Mouse (Mus musculus): Measurements from ENCODE around the gene Rasgrp4. TPM values are rescaled to one million over a fixed set of nuclear protein-coding genes. Genes with fewer than 3 reads are reported as not detected.

Gene Rasgrp4
- polyA plus RNA-seq (2017; shearing (Covaris generic)), result 1 to 10 TPM in 1 of 2 experiments, under 1 TPM in 1; 0.59 to 2.7 TPM

DNA sequence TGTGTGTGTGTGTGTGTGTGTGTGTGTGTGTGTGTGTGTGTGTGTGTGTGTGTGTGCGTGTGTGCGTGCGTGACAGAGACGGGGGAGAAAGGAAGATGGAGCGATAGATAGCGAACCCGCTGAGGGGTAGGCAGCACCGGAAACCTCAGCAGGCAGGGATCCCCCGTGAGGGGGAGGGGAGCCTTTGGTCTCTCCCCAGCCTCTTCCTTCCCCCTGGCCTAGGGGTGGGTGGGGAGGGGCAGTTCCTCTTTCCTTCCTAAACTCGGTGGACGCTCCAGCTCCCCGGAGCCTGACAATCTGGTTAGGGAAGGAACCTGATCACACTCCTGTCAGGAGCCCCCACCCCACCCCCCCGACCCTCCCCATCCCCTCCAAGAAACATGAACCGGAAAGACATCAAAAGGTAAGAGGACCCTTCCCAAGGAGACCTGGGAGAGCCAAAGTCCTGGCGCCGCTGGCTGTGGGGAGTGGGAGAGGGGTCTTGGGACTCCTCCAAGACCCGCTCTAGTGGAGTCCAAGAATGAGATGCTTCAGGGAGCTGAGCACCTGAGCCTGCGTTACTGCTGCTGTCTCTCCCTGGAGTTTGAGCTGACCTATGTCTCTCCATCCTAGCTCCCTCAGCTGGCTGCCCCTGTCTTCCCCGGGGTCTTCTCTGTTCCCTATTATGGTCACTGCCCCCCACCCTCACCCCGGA, at the start of gene Rasgrp4:
Gene Rasgrp4, plus strand, starts transcription at position 159 of the 694 bp plus-strand sequence.

GRCm38 (mm10) chr7:29124970-29125369, 9.7 kb upstream of the Rasgrp4 start, which contains the start of gene Ryr1:
Ryr1 (minus strand) TSS chr7:29125179.

GRCm38 (mm10) chr7:29155838-29156782, 21.5 kb downstream of the Rasgrp4 start, which contains the start of gene Fam98c:
Fam98c (minus strand) TSS chr7:29156234.

DNA sequence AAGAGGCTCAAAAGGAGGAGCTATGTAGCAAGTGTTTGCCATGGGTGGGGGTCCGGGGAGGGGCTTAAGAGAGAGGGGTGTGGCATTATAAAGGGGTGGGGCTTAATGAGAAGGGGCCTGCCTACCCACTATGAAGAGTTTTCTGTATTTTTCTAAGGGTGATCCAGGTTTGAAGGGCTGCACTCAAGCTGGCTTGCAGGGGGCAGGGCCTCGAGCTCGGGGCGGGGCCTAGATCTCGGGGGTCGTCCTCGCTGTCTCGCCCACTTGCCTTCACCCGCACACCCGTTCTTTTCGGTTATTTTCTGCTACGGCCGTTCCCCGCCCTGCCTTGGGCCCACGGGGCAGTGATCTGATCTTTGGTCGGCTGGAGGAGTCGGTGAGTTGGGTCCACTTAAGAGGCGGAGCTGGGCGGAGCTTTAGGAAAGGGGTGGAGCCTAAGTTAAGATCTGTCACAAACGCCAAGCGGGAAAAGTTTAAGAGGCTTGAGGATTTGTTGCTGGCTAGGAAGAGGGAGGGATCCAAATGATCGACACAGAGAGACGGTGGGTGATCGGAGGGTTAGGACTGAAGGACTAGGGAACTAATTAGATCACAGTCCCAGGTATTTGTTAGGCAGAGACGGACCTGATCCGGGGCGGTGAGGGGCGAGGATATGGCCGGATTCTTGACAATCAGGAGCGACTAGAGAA, 35.6 kb downstream of the Rasgrp4 start, which contains the start of the genes Ggn and Spred3:
Gene Ggn, plus strand, starts transcription at position 145 of the 689 bp plus-strand sequence.
Gene Spred3, minus strand, starts transcription at position 346 of the 689 bp plus-strand sequence.

DNA sequence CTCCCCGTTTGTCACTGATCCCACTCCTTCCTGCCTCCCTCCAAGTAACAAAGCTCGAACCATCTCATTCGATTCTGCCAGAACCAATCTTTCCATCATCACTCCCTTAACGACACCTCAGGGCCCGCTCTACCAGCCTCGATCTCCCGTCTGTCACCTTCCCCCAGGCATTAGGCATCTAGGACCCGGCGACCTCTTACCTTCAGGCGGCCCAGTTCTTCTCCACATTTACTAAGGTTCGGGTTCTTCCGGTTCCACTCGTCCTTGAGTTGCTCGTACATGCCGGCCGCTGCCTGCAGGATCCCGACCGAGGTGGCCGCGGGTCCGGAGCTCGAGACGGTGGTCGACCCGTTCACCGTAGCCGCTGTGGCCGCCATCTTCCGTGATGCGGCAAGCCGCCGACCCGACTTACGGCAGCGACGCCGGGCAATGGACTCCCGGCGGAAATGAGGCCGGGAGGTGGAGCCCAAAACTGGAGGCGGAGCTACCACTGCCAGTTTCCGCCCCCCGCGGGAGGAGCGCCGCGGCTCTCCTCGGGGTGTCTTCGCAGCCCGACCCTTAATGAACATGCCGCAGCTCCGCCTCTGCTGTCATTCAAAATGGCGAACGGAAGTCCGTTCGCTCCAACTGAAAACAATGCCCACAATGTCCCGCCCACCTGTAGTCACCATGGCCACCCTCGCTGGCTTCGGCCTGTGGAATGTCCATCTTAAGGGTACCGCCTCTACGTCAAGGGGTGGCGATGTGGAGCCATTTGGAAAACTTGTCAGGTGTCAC, 45.6 kb downstream of the Rasgrp4 start, which contains the start of gene Psmd8:
Gene Psmd8, minus strand, starts transcription at position 625 of the 777 bp plus-strand sequence.

Other genes starting within 250 kb of the Rasgrp4 start
- gene Actn4, start 172.5 kb upstream of the Rasgrp4 start, polyA plus RNA-seq (2017; shearing (Covaris generic)), result 100 to 1,000 TPM; 157 to 274 TPM
- 100 to 1,000 TPM; 357 to 451 TPM for gene Eif3k, start 153.0 kb upstream of the Rasgrp4 start, polyA plus RNA-seq (2017; shearing (Covaris generic))
- 100 to 1,000 TPM; 152 to 176 TPM for gene Map4k1, start 152.8 kb upstream of the Rasgrp4 start, polyA plus RNA-seq (2017; shearing (Covaris generic))
- under 1 TPM; 0.16 to 0.95 TPM for gene Ryr1, start 9.7 kb upstream of the Rasgrp4 start, polyA plus RNA-seq (2017; shearing (Covaris generic))
- 10 to 100 TPM; 63.1 to 73.0 TPM for gene Fam98c, start 21.4 kb downstream of the Rasgrp4 start, polyA plus RNA-seq (2017; shearing (Covaris generic))
- gene Ggn, start 35.4 kb downstream of the Rasgrp4 start, polyA plus RNA-seq (2017; shearing (Covaris generic)), result under 1 TPM; 0.11 to 0.24 TPM
- gene Spred3, start 35.6 kb downstream of the Rasgrp4 start, polyA plus RNA-seq (2017; shearing (Covaris generic)), result under 1 TPM in 1 of 2 experiments, not detected in 1; 0.29 TPM
- 100 to 1,000 TPM; 281 to 290 TPM for gene Psmd8, start 45.9 kb downstream of the Rasgrp4 start, polyA plus RNA-seq (2017; shearing (Covaris generic))
- gene Catsperg1, start 79.2 kb downstream of the Rasgrp4 start, polyA plus RNA-seq (2017; shearing (Covaris generic)), result 1 to 10 TPM; 1.1 to 1.2 TPM
- 1 to 10 TPM; 2.2 to 5.9 TPM for gene Kcnk6, start 97.7 kb downstream of the Rasgrp4 start, polyA plus RNA-seq (2017; shearing (Covaris generic))
- gene Yif1b, start 103.5 kb downstream of the Rasgrp4 start, polyA plus RNA-seq (2017; shearing (Covaris generic)), result 10 to 100 TPM; 39.8 to 47.0 TPM
- gene 2200002D01Rik, start 113.6 kb downstream of the Rasgrp4 start, polyA plus RNA-seq (2017; shearing (Covaris generic)), result 1 to 10 TPM; 1.9 to 5.8 TPM
- gene Spint2, start 147.1 kb downstream of the Rasgrp4 start, polyA plus RNA-seq (2017; shearing (Covaris generic)), result 100 to 1,000 TPM; 184 to 192 TPM
- gene Ppp1r14a, start 154.5 kb downstream of the Rasgrp4 start, polyA plus RNA-seq (2017; shearing (Covaris generic)), result under 1 TPM in 1 of 2 experiments, not detected in 1; 0.57 TPM
- gene Dpf1, start 169.1 kb downstream of the Rasgrp4 start, polyA plus RNA-seq (2017; shearing (Covaris generic)), result not detected

Measured in activated CD4-positive, CD25-positive, alpha-beta regulatory T cell (primary cell).